Comparison of ENCODE assay signal across 29 mouse cellular contexts in genomic region chr3:27319650-27320049, GRCm38 (mm10). TPM values are rescaled to one million over a fixed set of nuclear protein-coding genes. Genes with fewer than 3 reads are reported as not detected.
DNase-seq lines count a peak whose midpoint lies in the region; ATAC-seq and TF ChIP-seq lines count a peak whose summit lies in the region.
"Had no signal": no experiment of that assay in that cellular context is flagged by ENCODE, and none has a peak within 500 bp of the region (broad histone marks: within the 10 kb centered on the region; RNA-seq: fewer than 3 reads in every experiment).

No protein-coding gene starts in this region.

- peak; percentile 84 for DNase-seq in kidney, adult 2 months
- no peak for DNase-seq in lung, postnatal 0 days (ENCODE audit: low spot score)
- no peak for DNase-seq in lung, postnatal 36 days
- DNase-seq in kidney, postnatal 14 days, result peak; percentile 41
- DNase-seq in c-Kit-positive CD71-positive TER-119-positive erythroid progenitor cells, embryonic 14.5 days (ENCODE audit: low spot score), result no peak
- DNase-seq in midbrain, embryonic 11.5 days (ENCODE audit: low spot score, missing footprints), result no peak
- DNase-seq: adrenal gland, postnatal 25 days; B cell, adult 2 months; cerebellum, adult 2 months; cerebellum, postnatal 14 days; gastrocnemius, postnatal 14 days; heart, adult 18-20 months; heart, postnatal 10 days; liver; thymus, adult 18-20 months; thymus, postnatal 25 days had no signal

- WGBS in kidney, adult 2 months, result 67% methylated on average over 1 of the region's 1 CpGs
- no CpG with 5 or more reads among the region's 1 CpGs for WGBS in kidney, embryonic 14.5 days
- no CpG with 5 or more reads among the region's 1 CpGs for WGBS in lung, postnatal 0 days
- WGBS in midbrain, embryonic 11.5 days, result no CpG with 5 or more reads among the region's 1 CpGs

- peak overlapping the region; percentile 35 for H3K4me3 ChIP-seq in kidney, adult 2 months (ENCODE audit: insufficient read depth, low read depth, low read length)
- H3K4me3 ChIP-seq in kidney, embryonic 14.5 days (ENCODE audit: low read length), result no peak overlapping the region
- H3K4me3 ChIP-seq in lung, postnatal 0 days (ENCODE audit: low read depth, low read length), result no peak overlapping the region
- H3K4me3 ChIP-seq in midbrain, embryonic 11.5 days (ENCODE audit: low read depth, low read length), result no peak overlapping the region
- H3K4me3 ChIP-seq: embryonic facial prominence, embryonic 10.5 days; embryonic facial prominence, embryonic 15.5 days; forebrain, embryonic 12.5 days; heart, embryonic 13.5 days; midbrain, embryonic 15.5 days had no signal

- H3K27me3 ChIP-seq in kidney, adult 2 months (replicated peaks; ENCODE audit: control insufficient read depth, insufficient read depth, low read length), result no peaks in the 10 kb centered on the region
- no peaks in the 10 kb centered on the region for H3K27me3 ChIP-seq in kidney, embryonic 14.5 days (ENCODE audit: control insufficient read depth, insufficient read depth, low read length)
- no peaks in the 10 kb centered on the region for H3K27me3 ChIP-seq in lung, postnatal 0 days (replicated peaks; ENCODE audit: insufficient read depth, low read length)
- H3K27me3 ChIP-seq in midbrain, embryonic 11.5 days (ENCODE audit: control insufficient read depth, insufficient read depth, low read length), result no peaks in the 10 kb centered on the region
- H3K27me3 ChIP-seq: embryonic facial prominence, embryonic 15.5 days; forebrain, embryonic 12.5 days; heart, embryonic 13.5 days; midbrain, embryonic 15.5 days had no signal

- no peaks in the 10 kb centered on the region; the same call in 1 of the 2 replicates for H3K36me3 ChIP-seq in kidney, adult 2 months (ENCODE audit: control insufficient read depth, insufficient read depth, low read length)
- no peaks in the 10 kb centered on the region for H3K36me3 ChIP-seq in kidney, embryonic 14.5 days (ENCODE audit: control insufficient read depth, insufficient read depth, low read length)
- no peaks in the 10 kb centered on the region for H3K36me3 ChIP-seq in lung, postnatal 0 days (ENCODE audit: insufficient read depth, low read length)
- H3K36me3 ChIP-seq in midbrain, embryonic 11.5 days (ENCODE audit: control insufficient read depth, insufficient read depth, low read length), result no peaks in the 10 kb centered on the region
- H3K36me3 ChIP-seq: embryonic facial prominence, embryonic 10.5 days; embryonic facial prominence, embryonic 15.5 days; forebrain, embryonic 12.5 days; heart, embryonic 13.5 days; midbrain, embryonic 15.5 days had no signal

- TF ChIP-seq EP300 in lung, postnatal 0 days (IDR thresholded peaks at IDR 0.05), result no peak

- no peak for TF ChIP-seq POLR2A in kidney, adult 2 months (IDR thresholded peaks at IDR 0.05; ENCODE audit: low read depth, low read length)

- no peak overlapping the region for H3K4me2 ChIP-seq in kidney, embryonic 14.5 days (replicated peaks; ENCODE audit: low read depth, low read length)
- H3K4me2 ChIP-seq in lung, postnatal 0 days (replicated peaks; ENCODE audit: low read depth, low read length), result peak overlapping the region; percentile 28; the same call in 1 of the 2 replicates
- no peak overlapping the region for H3K4me2 ChIP-seq in midbrain, embryonic 11.5 days
- H3K4me2 ChIP-seq: embryonic facial prominence, embryonic 15.5 days; forebrain, embryonic 12.5 days; heart, embryonic 13.5 days; hindbrain, embryonic 14.5 days; midbrain, embryonic 15.5 days had no signal

- no peak for ATAC-seq in kidney, embryonic 14.5 days (ENCODE audit: low FRiP score, low TSS enrichment)
- ATAC-seq in lung, postnatal 0 days, result no peak
- ATAC-seq in midbrain, embryonic 11.5 days (ENCODE audit: low FRiP score), result no peak
- ATAC-seq: midbrain, embryonic 15.5 days had no signal

- H3K9ac ChIP-seq in kidney, embryonic 14.5 days (ENCODE audit: low read depth, low read length), result no peak overlapping the region
- H3K9ac ChIP-seq in lung, postnatal 0 days (replicated peaks; ENCODE audit: low read depth), result no peak overlapping the region
- no peak overlapping the region for H3K9ac ChIP-seq in midbrain, embryonic 11.5 days (ENCODE audit: low read length)
- H3K9ac ChIP-seq: embryonic facial prominence, embryonic 15.5 days; forebrain, embryonic 12.5 days; heart, embryonic 13.5 days; hindbrain, embryonic 14.5 days; midbrain, embryonic 15.5 days had no signal

- TF ChIP-seq CTCF in kidney, adult 2 months (conservative IDR thresholded peaks at IDR 0.05; ENCODE audit: insufficient read depth, insufficient read length, low read depth, low read length), result no peak
- TF ChIP-seq CTCF in lung, postnatal 0 days (IDR thresholded peaks at IDR 0.05), result no peak

- H3K27ac ChIP-seq in kidney, adult 2 months (ENCODE audit: insufficient read depth, low read depth, low read length), result peak overlapping the region; percentile 95
- no peak overlapping the region for H3K27ac ChIP-seq in kidney, embryonic 14.5 days (ENCODE audit: low read depth, low read length)
- H3K27ac ChIP-seq in lung, postnatal 0 days (ENCODE audit: low read length), result no peak overlapping the region
- H3K27ac ChIP-seq in midbrain, embryonic 11.5 days (ENCODE audit: low read depth, low read length), result no peak overlapping the region
- H3K27ac ChIP-seq: embryonic facial prominence, embryonic 10.5 days; embryonic facial prominence, embryonic 15.5 days; forebrain, embryonic 12.5 days; heart, embryonic 13.5 days; hindbrain, embryonic 14.5 days; midbrain, embryonic 15.5 days; stomach, postnatal 0 days had no signal

- peaks cover 25% of the 10 kb centered on the region for H3K4me1 ChIP-seq in kidney, adult 2 months (ENCODE audit: control insufficient read depth, insufficient read depth, low read length)
- peaks cover 5% of the 10 kb centered on the region; the same call in 1 of the 2 replicates for H3K4me1 ChIP-seq in kidney, embryonic 14.5 days (ENCODE audit: control insufficient read depth, insufficient read depth, low read length)
- no peaks in the 10 kb centered on the region for H3K4me1 ChIP-seq in lung, postnatal 0 days (ENCODE audit: insufficient read depth, low read depth, low read length)
- no peaks in the 10 kb centered on the region for H3K4me1 ChIP-seq in midbrain, embryonic 11.5 days (ENCODE audit: control insufficient read depth, insufficient read depth, low read length)
- H3K4me1 ChIP-seq: embryonic facial prominence, embryonic 15.5 days; forebrain, embryonic 12.5 days; midbrain, embryonic 15.5 days had no signal

- H3K9me3 ChIP-seq in kidney, embryonic 14.5 days (ENCODE audit: control insufficient read depth, low read length), result no peaks in the 10 kb centered on the region
- H3K9me3 ChIP-seq in lung, postnatal 0 days (ENCODE audit: low read length), result no peaks in the 10 kb centered on the region
- H3K9me3 ChIP-seq in midbrain, embryonic 11.5 days (ENCODE audit: control insufficient read depth, low read length), result no peaks in the 10 kb centered on the region
- H3K9me3 ChIP-seq: embryonic facial prominence, embryonic 10.5 days; embryonic facial prominence, embryonic 15.5 days; forebrain, embryonic 12.5 days; heart, embryonic 13.5 days; midbrain, embryonic 15.5 days had no signal

RNA-seq across cellular contexts. Expression of gene Tnfsf10, which starts 2.8 kb away (rescaled TPM):
- 11.5 and 12.8 TPM in 2 replicates for polyA plus RNA-seq in kidney, adult 2 months (2012; rRNA removed)
- polyA plus RNA-seq in kidney, embryonic 14.5 days (2014; fragmentation: Nextera tagmentation; extraction: Ambion mirVana), result 0.10 and 0.38 TPM in 2 replicates
- 8.1 and 10.5 TPM in 2 replicates for polyA plus RNA-seq in lung, postnatal 0 days (2015; fragmentation: Nextera tagmentation; extraction: Ambion mirVana)
- not detected in 2 replicates for polyA plus RNA-seq in midbrain, embryonic 11.5 days (2014; fragmentation: Nextera tagmentation; extraction: Ambion mirVana)
- polyA plus RNA-seq: embryonic facial prominence, embryonic 10.5 days; forebrain, embryonic 12.5 days; neural tube, embryonic 11.5 days had no signal

RNA-seq across cellular contexts. Expression of gene Ghsr, which starts 51.5 kb away (rescaled TPM):
- polyA plus RNA-seq in kidney, adult 2 months (2012; rRNA removed), result not detected in 2 replicates
- polyA plus RNA-seq in kidney, embryonic 14.5 days (2014; fragmentation: Nextera tagmentation; extraction: Ambion mirVana), result 0.05 TPM in 1 of 2 replicates, not detected in the other
- polyA plus RNA-seq in lung, postnatal 0 days (2015; fragmentation: Nextera tagmentation; extraction: Ambion mirVana), result not detected in 2 replicates
- polyA plus RNA-seq in midbrain, embryonic 11.5 days (2014; fragmentation: Nextera tagmentation; extraction: Ambion mirVana), result 0.34 and 0.63 TPM in 2 replicates
- polyA plus RNA-seq: embryonic facial prominence, embryonic 10.5 days; embryonic facial prominence, embryonic 15.5 days; forebrain, embryonic 12.5 days; heart, embryonic 13.5 days; limb, embryonic 11.5 days; liver, embryonic 16.5 days; lung, embryonic 16.5 days; spleen, adult 2 months; stomach, postnatal 0 days had no signal

Comparison
In these comparisons a context has a peak if more than half of its experiments do, and no peak if none do; other contexts are left out.
1. DNase-seq: peak in kidney, adult 2 months (single experiment) and kidney, postnatal 14 days (single experiment); none in lung, postnatal 0 days (single experiment), lung, postnatal 36 days (single experiment), c-Kit-positive CD71-positive TER-119-positive erythroid progenitor cells, embryonic 14.5 days (single experiment) and midbrain, embryonic 11.5 days (single experiment).